Mouse (Mus musculus) limb, embryonic 14.5 days (tissue): ENCODE measurements at regions not wholly inside any gene's neighbourhood (a gene's known extent, or its start where the extent isn't known, plus 50 kb on each side); places are given as distances from the start of the nearest gene placed in this dataset.

Experiments
- ATAC-seq: fragments of 200-750 bp; cut with Nextera tagmentation; 2 replicates; pipeline ENCODE4 v1.8.0; 2017; ENCODE audit warnings: low read depth, moderate number of reproducible peaks, moderate TSS enrichment; ENCODE audit not compliant: low FRiP score
- DNase-seq: peaks from one replicate; pipeline ENCODE4 v3.0.0-alpha.2; 2015; ENCODE audit warnings: low spot score
- H3K27ac ChIP-seq: fragments of 300-500 bp; sonication (generic); replicated peaks from 2 replicates; pipeline ENCODE4 v1.5.1; 2014; ENCODE audit warnings: low read depth, mild to moderate bottlenecking, low read length, moderate library complexity, mixed read lengths
- H3K27me3 ChIP-seq: fragments of 300-500 bp; sonication (generic); 2 replicates; pipeline ENCODE4 v1.6.1; 2014; ENCODE audit warnings: low read length, mixed read lengths; ENCODE audit not compliant: control insufficient read depth, insufficient read depth
- H3K36me3 ChIP-seq: fragments of 300-500 bp; sonication (generic); 2 replicates; pipeline ENCODE4 v1.6.1; 2014; ENCODE audit warnings: mild to moderate bottlenecking, low read length, moderate library complexity, mixed read lengths; ENCODE audit not compliant: control insufficient read depth, insufficient read depth
- H3K4me1 ChIP-seq: fragments of 300-500 bp; sonication (generic); 2 replicates; pipeline ENCODE4 v1.6.1; 2014; ENCODE audit warnings: antibody characterized with exemption, low read length, mixed read lengths; ENCODE audit not compliant: control insufficient read depth, insufficient read depth
- H3K4me2 ChIP-seq: fragments of 300-500 bp; sonication (generic); replicated peaks from 2 replicates; pipeline ENCODE4 v1.6.1; 2014; ENCODE audit warnings: low read depth, mild to moderate bottlenecking, low read length, moderate library complexity; ENCODE audit not compliant: severe bottlenecking
- H3K4me3 ChIP-seq: fragments of 300-500 bp; sonication (generic); replicated peaks from 2 replicates; pipeline ENCODE4 v1.5.1; 2014; ENCODE audit warnings: low read length
- H3K9ac ChIP-seq: fragments of 300-500 bp; sonication (generic); 2 replicates; pipeline ENCODE4 v1.6.1; 2014; ENCODE audit warnings: mild to moderate bottlenecking, low read depth, low read length, moderate library complexity; ENCODE audit not compliant: severe bottlenecking
- H3K9me3 ChIP-seq: fragments of 300-500 bp; sonication (generic); 2 replicates; pipeline ENCODE4 v1.6.1; 2016; ENCODE audit warnings: low read length; ENCODE audit not compliant: control insufficient read depth
- POLR2A ChIP-seq: fragments of 200-500 bp; IDR thresholded peaks from 2 replicates; pipeline ENCODE4 v1.8.0; 2012; ENCODE audit warnings: inconsistent platforms, mild to moderate bottlenecking, moderate library complexity, borderline replicate concordance; ENCODE audit not compliant: insufficient read depth, insufficient read length; ENCODE audit errors: extremely low read depth
- WGBS: fragments of 180-500 bp; shearing (Covaris S2); extraction: QIAGEN DNeasy Blood & Tissue Kit; methylation state at CpG from one replicate; pipeline ENCODE4 v1.1.7; 2014; 5-methylcytosine and 5-hydroxymethylcytosine counted together

DNA sequence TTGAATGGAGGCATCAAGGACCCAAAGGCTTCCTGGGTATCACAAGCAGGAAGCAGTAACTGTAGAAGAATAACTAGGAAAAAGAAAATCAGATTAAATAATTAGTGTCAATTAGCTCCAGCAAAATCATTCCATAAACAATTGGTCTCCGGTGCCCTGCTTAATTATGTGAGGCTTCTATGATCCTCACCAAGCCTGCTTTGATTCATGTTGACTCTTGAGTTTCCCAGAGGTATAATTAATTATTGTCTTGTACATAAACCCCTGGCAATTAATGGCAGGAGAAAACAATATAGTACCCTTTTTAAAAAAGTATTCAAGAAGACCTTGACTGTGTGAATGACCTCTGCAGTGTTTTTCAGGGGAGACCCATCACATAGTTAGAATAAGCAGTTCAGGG, 61.5 kb upstream of the Sp8 start:
- Histone ChIP-seq H3K36me3 (no peaks in the 10 kb centered on the region), H3K4me1 (no peaks in the 10 kb centered on the region), H3K27ac (no peak overlapping the region), H3K27me3 (no peaks in the 10 kb centered on the region), H3K4me3 (no peak overlapping the region), H3K4me2 (no peak overlapping the region), H3K9me3 (no peaks in the 10 kb centered on the region), H3K9ac (no peak overlapping the region)
- WGBS, result 67% methylated on average over 1 of the region's 1 CpGs
- no peak for DNase-seq
- ATAC-seq, result no peak
- TF ChIP-seq POLR2A, result no peak

DNA sequence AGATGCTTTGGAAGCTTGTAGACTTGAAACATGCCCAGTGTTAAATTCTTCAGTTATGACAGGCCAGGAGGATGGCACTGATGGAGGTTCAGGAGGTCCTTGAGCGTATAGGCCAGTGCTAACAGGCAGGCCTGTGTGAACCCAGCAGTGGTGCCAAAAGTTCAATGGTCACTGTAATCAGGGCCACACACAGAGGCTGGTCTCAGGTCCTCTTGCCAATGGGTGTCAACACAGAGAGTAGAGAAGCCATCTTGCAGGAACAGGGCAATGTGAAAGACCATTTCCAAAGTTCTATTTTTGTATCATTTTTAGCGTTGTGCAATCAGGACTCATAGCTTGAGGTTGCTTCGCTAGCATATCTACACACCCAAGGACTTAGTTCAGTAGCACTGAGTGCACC, 64.2 kb upstream of the Sp8 start:
- DNase-seq (no peak), ATAC-seq (no peak)
- Histone ChIP-seq H3K4me3 (no peak overlapping the region), H3K9ac (no peak overlapping the region), H3K4me1 (no peaks in the 10 kb centered on the region), H3K27ac (no peak overlapping the region), H3K36me3 (no peaks in the 10 kb centered on the region), H3K27me3 (no peaks in the 10 kb centered on the region), H3K4me2 (no peak overlapping the region), H3K9me3 (no peaks in the 10 kb centered on the region)
- TF ChIP-seq POLR2A, result no peak
- WGBS, result 90% methylated on average over 3 of the region's 3 CpGs

DNA sequence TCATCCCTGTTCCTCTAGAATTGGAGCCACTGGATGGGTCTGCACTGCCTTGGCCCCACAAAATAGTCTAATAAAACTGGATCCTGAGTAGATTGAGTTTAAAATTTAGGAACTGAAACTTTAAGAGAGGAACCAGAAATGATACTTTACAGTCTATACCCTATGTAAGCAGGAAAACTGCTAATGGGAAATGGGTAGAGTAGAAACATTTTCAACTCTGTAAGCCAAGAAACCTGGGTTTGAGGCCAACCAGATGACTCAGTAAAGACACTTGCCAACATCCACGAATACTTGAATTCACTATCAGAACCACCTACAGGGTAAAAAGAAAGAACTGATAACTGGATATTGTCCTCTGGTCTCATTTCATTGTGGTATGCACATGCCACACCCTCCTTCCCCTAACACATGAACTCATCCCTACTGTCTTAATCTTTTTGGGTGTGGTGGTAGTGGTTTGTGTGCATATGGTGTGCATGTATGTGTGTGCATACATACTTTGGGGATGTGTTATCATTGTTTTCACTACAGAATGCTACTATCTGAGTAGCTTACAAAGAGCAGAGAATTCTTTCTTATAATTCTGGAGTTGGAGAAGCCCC, 70.6 kb upstream of the Sp8 start:
- Histone ChIP-seq H3K9ac (no peak overlapping the region), H3K36me3 (no peaks in the 10 kb centered on the region)
- WGBS, result 78% methylated on average over 1 of the region's 1 CpGs

DNA sequence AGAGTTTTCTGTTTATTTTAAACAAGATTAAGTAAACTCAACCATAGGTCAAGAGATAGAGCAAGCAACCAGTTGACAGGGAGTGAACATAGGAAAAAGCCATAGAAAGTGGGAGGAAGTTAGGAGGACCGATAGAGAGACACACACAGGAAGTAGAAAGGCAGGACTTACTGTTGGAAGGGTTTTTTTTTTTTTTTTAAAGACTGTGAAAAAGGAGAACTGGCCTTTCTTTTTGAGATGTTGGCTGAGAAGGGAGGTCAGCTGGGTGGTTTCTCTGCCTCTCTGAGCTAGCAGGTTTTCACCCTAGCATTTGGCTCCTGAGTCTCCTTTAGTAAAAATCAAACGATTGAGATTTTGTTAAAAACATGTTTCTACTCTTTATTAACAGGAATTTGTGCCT, 73.3 kb upstream of the Sp8 start:
- Histone ChIP-seq H3K4me2 (no peak overlapping the region), H3K27me3 (no peaks in the 10 kb centered on the region), H3K27ac (no peak overlapping the region), H3K36me3 (no peaks in the 10 kb centered on the region), H3K9me3 (no peaks in the 10 kb centered on the region), H3K9ac (no peak overlapping the region), H3K4me1 (no peaks in the 10 kb centered on the region), H3K4me3 (no peak overlapping the region)
- DNase-seq, result no peak
- no peak for TF ChIP-seq POLR2A
- no peak for ATAC-seq
- WGBS, result 78% methylated on average over 2 of the region's 2 CpGs

More for the DNA sequence above, 70.6 kb upstream of the Sp8 start:
- no peak for TF ChIP-seq POLR2A
- Histone ChIP-seq H3K27ac (no peak overlapping the region), H3K4me1 (no peaks in the 10 kb centered on the region), H3K4me2 (no peak overlapping the region), H3K9me3 (no peaks in the 10 kb centered on the region), H3K27me3 (no peaks in the 10 kb centered on the region), H3K4me3 (no peak overlapping the region)
- DNase-seq (no peak), ATAC-seq (no peak)

DNA sequence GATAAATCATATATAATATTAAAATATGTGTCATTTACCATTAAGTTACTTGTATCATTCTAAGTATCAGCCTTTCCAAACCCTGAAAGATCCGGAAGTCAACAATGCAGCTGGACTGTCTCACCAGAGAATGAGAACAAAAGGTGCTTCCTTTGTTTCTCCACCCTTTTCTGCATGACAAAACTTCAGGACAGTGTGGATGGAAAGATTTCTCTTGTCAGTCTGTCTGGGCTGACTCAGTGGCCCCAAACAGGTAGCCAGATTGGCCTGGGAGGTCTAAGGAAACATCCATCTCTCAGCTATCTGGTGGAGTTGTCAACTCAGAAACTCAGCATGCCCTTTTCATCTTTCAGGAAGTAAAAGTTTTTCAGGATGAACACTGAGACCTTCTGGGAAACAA, 79.7 kb upstream of the Sp8 start:
- Histone ChIP-seq H3K4me3 (no peak overlapping the region), H3K9ac (no peak overlapping the region), H3K36me3 (no peaks in the 10 kb centered on the region), H3K9me3 (no peaks in the 10 kb centered on the region), H3K27me3 (no peaks in the 10 kb centered on the region), H3K27ac (no peak overlapping the region), H3K4me2 (no peak overlapping the region), H3K4me1 (no peaks in the 10 kb centered on the region)
- DNase-seq (no peak), ATAC-seq (no peak)
- 91% methylated on average over 1 of the region's 1 CpGs for WGBS
- TF ChIP-seq POLR2A, result no peak

DNA sequence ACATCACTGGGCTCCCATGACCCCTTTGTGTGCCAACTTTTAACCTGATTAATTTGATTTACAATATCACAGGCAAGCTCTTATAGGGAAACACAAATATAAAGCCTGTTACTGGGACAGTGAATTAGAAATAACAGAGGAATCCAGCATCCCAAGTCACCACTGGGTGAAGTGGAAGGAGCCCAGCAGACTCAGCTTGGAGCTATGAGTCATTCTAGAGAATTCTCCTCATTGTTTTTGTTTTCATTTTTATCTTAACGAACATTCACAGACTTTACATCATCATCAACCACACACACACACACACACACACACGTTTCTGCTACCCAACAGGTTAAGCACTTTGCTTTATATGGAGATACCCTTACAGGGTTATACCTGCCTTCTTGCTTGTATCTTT, 92.1 kb upstream of the Sp8 start:
- no peak for ATAC-seq
- WGBS, result 70% methylated on average over 2 of the region's 2 CpGs
- no peak for TF ChIP-seq POLR2A

More for the DNA sequence above, 92.1 kb upstream of the Sp8 start:
- Histone ChIP-seq H3K9ac (no peak overlapping the region), H3K27me3 (no peaks in the 10 kb centered on the region), H3K4me1 (no peaks in the 10 kb centered on the region), H3K9me3 (no peaks in the 10 kb centered on the region), H3K27ac (no peak overlapping the region), H3K4me2 (no peak overlapping the region), H3K4me3 (no peak overlapping the region), H3K36me3 (no peaks in the 10 kb centered on the region)
- no peak for DNase-seq
